Mouse (Mus musculus): ENCODE results near the gene Ddx43.

- TF ChIP-seq CTCF (IDR thresholded peaks at IDR 0.05; ENCODE audit: control insufficient read depth, insufficient read depth, insufficient replicate concordance, low read depth, low read length) = no peak
- TF ChIP-seq POLR2A (IDR thresholded peaks at IDR 0.05; ENCODE audit: control insufficient read depth, low read depth, low read length) = no peak
These were observed 35.1 kb upstream of the Ddx43 start for GRCm38 (mm10) chr9:78360484-78360872.

All from testis, adult 2 months (tissue).